Mouse (Mus musculus) large intestine, adult 2 months (tissue): ENCODE results near the gene Nr2c2. TPM values are rescaled to one million over a fixed set of nuclear protein-coding genes. Genes with fewer than 3 reads are reported as not detected.
"Not testable (repeated sequence)": the region's sequence is repeated elsewhere in the genome, so short reads cannot be mapped to it uniquely, and the experiment has no call there.

ENCODE experiments used
- DNase-seq: peaks from one replicate; pipeline ENCODE4 v3.0.0-alpha.2; 2012; ENCODE audit warnings: low read depth, low spot score
- WGBS: fragments of 180-500 bp; shearing (Covaris S2); methylation state at CpG from one replicate; pipeline ENCODE4 v1.1.7; 2018; 5-methylcytosine and 5-hydroxymethylcytosine counted together
- polyA plus RNA-seq: library from polyadenylated mRNA; depleted of rRNA; stranded (reverse); fragments of >200 nt; gene quantifications from 2 replicates; pipeline ENCODE4 v1.2.3, GENCODE M21; 2012; rRNA removed

Gene Nr2c2
- 9.2 and 21.0 TPM in 2 replicates for polyA plus RNA-seq

DNA sequence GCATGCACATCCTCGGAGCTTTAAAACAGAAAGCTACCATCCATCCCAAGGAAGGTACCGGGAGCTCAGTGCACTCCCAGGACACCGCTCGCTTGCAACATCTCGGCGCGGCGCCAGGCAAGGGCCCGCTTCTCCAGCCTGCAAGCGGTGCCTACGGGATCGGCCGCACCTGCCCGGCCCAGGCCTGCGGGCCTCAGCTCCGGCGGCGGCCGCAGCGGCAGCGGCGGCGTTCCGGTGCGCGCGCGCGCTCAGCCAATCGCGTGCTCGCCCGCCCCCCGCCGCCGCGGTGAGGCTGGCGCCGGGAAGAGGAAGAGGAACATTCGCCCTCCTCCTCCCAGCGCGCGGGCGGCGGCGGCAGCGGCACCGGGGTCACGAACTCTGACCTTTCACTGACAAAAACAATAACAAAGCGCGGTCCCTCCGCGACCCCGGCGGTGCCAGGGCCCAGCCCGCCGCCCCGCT lies at the start of gene Nr2c2:
TSS of gene Nr2c2 (plus strand) at position 261 of the 462 bp plus-strand sequence.
- DNase-seq, result no peak
- WGBS, result under 1% methylated on average over 47 of the region's 58 CpGs

DNA sequence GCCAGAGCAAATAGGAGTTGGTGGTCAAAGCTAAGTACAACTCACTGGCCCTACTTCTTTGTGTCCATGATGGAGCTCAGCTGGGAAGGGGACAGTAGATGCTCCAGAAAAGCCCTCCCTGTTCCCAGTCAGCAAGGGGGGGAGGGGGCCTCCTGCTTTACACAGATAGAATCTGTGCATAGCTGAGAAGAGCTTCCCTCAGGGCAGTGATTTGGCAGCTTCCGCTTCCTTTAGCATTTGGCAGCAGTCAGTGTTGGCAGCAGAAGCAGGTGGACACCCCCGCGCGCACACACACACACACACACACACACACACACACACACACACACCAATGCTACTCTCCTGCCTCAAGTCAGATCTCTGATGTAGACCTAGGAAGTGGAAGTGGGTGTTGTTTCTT lies 49.1 kb upstream of the Nr2c2 start:
- 61% methylated on average over 4 of the region's 4 CpGs for WGBS
- no peak for DNase-seq

DNA sequence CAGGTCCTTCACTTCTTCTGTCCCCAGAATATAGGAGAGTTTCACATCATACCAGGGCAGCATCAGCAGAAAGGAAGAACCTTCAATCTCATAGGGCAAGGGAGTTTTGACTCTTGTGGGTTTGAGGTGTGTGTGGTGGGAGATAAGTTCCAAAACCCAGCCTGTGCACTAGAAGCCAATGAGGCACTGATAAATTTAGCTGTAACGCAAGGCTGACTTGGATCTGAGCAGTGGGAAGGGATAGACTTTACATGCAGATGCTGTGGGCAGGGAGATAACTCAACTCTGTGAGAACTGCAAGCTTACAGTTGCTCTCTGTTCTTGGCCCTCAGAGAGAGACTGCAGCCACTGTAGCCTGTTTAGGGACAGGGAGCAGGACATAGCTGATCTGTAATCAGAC lies 48.3 kb upstream of the Nr2c2 start:
- WGBS, result 89% methylated on average over 1 of the region's 1 CpGs
- DNase-seq, result no peak

DNA sequence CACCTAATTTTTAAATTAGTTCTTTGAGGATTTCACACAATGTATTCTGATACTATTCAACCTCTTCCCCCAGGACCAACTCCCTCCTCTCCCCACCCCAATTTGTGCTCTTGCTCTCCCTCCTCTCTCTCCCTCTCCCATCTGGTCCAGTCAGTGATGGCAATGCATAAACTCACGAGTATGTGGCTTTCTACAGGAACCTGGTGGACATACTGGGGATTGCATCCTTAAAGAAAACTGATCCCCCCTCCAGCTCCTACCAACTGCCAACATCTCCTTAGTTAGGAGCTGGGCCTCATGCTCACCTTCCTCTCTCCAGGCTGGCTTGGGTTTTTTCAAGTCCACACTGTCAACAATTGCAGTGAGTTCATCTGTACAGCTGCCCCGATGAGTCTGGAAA lies 33.4 kb upstream of the Nr2c2 start:
- WGBS, result 49% methylated on average over 2 of the region's 2 CpGs
- DNase-seq, result no peak

DNA sequence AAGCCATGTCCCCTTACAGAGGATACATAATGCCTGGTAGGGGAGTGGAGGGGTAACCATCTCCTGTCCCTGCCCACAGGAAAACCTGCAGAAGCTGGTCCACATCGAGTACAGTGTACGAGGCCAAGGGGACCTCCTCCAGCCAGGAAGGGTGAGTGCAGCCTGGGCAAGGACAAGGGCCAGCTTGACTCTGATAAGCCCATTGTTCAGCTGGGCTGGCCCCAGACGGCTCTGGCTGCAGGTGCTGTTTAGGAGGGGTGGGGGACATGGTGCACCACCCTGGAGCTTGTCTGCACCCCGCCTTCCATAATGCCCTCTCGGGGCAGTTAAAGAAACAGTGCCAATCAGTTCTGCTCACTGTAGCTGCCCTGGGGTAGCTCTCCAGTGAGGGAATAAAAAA lies 29.5 kb upstream of the Nr2c2 start:
- no peak for DNase-seq
- 25% methylated on average over 5 of the region's 5 CpGs for WGBS

DNA sequence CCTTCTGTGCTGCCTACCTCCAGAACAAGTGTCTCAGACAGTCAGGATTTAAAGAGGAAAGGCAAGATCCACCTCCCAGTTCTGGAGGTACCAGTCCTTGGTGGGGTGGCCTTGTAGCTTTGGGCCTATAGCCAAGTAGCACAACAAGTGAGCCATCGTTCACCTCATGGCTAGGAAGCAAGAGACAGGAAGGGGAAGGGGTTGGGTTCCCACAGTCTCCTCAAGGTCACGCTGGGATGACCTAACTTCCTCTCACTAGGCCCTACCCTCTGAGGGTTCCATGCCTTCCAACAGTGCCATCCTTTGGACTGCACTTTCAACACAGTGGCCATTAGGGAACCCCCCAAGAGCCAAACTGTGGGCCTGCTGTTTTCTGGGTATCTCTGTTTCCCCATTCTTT lies 27.7 kb upstream of the Nr2c2 start:
- DNase-seq, result no peak
- 55% methylated on average over 2 of the region's 2 CpGs for WGBS

DNA sequence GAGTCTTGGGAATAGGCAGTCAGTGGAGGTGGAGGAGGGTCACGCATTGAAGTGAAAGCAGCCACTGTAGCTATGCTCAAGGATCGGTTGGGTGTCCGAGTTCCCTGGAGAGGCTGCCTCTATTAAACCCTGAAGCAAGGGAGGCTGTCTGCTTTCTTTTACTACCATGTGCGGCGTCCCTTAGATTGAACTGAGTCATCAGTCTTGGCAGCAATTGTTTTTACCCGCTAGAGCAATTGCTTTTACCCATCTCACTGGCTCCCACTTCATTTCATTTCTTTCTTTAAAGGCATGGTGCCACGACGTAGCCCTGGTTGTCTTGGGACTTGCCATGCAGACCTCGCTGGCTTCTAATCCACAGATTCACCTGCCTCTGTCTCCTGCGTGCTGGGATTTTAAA lies 27.1 kb upstream of the Nr2c2 start:
- 68% methylated on average over 10 of the region's 10 CpGs for WGBS

DNA sequence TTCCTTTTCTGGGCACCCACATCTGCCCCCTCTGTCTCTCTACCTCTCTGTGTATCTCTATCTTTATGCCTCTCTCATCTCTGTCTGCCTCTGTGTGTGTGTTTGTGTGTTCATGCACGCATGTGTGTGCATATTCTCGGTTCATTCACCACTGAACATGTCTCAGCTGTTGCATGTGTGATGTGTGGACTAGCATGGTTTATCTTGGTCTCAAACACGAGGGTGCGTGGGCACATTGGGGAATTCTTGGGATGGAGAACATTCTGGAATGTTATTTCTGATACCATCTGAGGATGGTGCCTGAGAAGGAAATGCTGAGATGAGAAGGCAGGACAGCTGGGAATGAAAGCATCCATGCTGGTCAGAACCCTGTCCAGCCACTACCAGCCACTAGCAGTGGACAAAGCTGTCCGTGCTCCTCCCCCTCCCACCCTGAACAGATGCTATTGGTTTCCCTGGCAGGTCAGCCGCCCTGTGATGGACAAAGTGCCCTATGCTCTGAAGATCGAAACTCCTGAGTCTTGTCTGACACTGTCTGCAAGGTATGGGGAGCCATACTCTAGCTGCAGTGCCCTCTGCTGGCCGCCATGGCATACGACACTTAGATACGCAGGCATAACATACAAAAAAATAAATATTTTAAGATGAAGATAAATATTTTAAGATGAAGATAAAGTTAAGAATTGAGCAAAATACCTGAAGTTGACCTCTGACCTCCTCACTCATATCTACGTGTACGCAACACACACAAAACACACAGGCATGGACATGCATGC lies 25.3 kb upstream of the Nr2c2 start:
- DNase-seq, result no peak
- 46% methylated on average over 12 of the region's 12 CpGs for WGBS

More for the DNA sequence above, 27.1 kb upstream of the Nr2c2 start:
- no peak for DNase-seq

DNA sequence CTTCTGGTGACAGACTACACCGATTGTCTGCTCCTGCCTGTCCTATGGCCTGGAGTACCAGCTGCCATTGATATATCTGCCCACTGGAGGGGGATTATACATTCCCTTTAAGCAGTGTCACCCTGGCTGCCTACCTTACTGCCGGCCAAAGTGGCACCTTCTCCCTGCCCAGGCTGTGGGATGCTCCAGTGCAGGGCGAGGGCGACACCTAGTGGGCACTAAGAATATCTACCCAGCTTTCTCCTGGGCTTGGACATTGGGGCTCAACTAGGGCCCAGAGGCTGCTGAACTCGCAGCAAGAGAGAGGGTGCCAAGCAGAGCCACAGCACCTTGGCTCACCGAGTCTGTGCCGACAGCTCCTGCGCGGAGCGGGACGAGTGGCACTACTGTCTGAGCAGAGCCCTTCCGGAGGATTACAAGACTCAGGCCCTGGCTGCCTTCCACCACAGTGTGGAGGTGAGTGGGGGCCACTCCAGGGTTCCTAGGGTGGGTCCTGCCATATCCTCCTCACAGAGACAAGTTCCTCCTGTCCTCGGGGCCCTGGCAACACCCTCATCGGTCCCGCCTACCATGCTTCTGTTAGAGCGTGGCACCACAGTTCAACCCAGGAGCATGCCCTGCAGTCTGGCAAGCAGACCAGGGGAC lies 23.9 kb upstream of the Nr2c2 start:
- 29% methylated on average over 16 of the region's 16 CpGs for WGBS
- no peak for DNase-seq

DNA sequence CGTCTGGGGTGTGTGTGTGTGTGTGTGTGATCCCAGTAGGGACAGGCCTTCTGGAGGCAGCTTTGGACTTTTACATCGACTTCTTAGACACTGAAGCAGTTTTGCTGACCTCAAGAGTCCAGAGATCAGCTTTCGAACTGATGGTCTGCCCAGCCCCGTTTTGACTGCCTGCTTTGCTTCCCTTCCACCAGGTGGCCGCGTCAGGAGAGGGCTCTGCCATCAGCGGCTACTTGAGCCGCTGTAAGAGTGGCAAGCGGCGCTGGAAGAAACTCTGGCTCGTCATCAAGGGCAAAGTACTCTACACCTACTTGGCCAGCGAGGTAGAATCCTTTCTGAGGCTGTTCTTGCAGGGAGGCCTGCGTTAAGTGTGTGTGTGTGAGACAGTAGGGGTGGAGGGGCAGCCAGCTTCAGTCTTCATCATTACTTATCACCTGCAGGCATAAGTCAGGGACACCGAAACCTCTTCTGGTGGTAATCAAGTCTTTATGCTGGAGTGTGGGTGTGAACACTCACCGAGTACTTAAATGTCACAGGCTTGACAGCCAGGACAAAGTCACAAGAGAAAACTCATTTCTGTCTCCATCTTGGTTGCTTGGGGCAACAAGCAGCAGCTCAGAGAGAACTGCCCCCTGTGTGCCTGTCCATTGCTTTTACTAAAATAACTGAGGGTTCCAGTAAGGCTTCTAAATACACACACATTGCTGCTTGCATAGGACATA lies 19.9 kb upstream of the Nr2c2 start:
- 30% methylated on average over 15 of the region's 15 CpGs for WGBS
- DNase-seq, result no peak

DNA sequence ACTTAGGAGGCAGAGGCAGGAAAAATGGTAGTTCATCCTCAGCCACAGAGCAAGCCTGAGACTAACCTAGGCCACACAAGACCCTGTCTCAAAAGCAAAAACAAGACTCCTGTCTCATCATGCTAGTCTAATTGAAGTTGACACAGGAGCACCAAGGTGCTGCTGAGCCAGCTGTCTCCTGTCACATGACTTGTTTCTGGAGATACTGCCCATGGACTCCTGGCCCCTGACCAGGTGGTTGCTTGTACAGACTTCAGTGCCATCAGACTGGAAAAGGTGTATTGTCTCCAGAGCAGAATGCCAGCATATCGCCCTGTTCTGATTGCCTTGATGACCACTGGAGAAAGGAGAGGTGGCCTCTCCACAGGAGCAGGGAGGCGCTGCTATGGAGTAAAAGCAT lies 10.5 kb upstream of the Nr2c2 start:
- no peak for DNase-seq
- WGBS, result 93% methylated on average over 2 of the region's 2 CpGs

DNA sequence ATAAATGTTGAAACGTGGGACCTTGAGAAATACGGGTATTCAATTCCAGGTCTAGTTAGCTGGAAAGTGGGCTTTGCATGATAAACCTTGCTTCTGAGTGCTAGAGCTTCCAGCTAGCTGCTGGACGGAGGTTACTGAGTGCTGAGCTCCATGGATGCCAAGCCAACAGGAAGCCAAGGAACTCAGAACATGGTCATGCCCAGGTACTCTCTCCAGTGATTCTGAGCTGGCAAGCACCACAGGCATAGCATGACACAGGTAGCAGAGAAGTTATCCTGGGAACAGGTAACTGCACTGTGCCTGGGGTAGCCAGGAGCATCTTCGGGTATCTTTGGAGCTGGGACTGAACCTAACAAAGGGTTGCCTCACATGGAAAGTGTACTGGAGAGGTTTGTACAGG lies 8.4 kb upstream of the Nr2c2 start:
- no peak for DNase-seq
- 84% methylated on average over 4 of the region's 4 CpGs for WGBS

DNA sequence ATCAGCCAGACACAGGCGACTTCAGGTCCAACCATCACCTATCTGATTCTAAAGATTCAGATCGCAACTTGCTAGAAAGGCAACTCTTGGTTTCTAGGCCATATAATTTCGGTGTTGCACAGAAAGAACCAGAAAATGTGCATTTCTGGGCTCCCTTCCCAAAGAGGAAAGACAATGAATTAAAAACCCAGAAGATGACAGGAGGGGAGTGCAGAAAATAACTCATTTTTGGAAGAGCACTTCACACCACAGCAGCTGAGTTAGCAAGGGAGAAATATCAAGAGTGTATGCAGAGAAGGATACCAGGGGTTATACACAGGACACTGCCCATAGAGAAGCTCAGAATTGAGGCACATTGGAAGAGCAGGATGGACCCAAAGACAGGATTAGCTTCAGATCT lies 6.3 kb upstream of the Nr2c2 start:
- no peak for DNase-seq
- WGBS, result 84% methylated on average over 3 of the region's 3 CpGs

DNA sequence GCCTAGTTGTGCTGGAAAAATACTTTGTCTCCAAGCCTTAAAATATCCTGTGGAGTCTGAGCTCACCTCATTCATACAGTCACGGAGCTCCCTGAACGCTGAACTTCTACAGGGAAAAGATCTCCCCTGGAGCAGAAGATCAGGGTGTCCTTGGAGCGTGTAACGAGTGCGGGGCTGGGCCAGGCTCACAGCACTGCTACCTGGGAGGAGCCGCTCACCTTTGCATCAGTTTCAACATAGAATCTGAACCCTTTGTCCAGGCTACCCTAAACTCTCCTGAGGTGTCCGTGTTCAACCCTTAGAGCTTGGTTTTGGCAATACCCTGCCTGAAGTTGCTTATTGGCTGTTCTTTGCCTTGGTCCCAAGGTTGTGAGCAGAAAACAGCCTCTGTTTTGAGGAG lies 2.0 kb upstream of the Nr2c2 start:
- not testable (repeated sequence) for DNase-seq
- WGBS, result 87% methylated on average over 7 of the region's 7 CpGs

DNA sequence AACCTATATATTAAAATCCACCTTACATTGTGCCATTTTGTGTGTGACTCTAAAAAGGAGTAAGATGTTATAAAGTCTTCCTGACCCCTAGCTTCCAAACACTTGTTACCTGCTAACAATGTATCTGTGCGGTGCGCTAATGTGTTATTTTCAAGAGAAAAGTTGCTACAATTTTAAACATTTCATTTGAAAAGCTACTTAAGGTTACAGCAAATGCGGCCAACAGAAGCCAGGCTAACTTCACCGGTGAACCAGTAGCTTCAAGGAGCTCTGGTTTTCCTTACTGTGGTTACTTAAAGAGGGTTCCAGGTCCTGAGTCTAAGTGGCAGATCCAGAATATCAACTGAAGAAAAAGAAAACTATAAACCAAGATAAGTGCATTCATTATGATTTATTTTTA lies 1.2 kb upstream of the Nr2c2 start:
- DNase-seq, result no peak
- 96% methylated on average over 4 of the region's 4 CpGs for WGBS

DNA sequence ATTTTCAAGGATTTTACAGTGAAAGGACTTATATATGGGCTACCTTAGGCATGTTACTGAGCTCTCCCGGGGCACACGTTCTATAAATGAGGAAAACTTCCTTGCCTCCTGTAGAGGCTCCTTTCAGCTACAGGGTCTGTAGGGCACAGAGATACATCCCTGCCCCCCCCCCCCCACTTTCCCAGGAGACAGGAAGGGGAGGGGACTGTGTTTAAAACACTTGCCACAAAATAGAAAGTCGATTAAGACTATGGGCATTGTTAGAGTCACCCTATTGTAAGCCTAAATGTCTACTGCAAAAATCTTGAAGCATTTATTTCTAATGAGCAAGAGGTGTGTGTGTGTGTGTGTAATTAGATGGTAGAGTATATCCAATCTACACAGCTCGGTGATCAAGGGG lies 693 bp upstream of the Nr2c2 start:
- WGBS, result 5% methylated on average over 4 of the region's 4 CpGs
- no peak for DNase-seq

DNA sequence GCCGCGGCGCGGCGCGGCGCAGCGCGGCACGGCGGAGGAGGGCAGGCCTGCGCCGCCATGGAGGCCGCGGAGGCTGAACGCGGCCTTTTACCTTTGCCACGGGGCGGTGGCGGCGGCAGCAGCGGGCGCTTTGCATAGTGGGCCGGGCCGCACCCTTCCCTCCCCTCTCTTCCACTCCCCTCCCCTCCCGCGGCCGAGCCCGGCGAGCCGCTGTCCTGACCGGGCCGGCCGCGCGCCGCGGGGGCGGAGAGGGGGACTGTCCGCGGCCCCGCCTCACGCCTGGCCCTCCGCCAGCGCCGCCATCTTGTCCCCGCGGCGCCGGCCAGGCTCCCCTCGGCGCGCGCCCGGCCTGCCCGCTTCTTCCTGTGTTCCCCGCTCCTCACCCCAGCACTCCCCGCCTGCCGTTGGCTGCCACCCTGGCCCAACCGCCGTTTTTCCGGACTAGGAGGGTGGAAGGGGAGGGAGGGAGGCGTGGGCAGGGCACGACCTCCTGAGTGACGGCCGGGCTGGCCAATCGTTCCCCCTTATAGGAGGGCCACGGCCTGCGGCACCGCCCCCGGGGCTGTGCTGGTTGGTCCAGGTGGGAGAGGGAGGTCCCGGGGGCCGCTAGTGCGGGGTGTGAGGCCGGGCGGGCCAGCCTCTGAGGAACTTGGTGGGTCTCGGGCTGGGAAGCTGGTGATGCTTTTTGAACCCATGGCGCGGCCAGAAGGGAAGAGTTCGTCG lies 738 bp downstream of the Nr2c2 start:
- DNase-seq, result peak; percentile 95
- under 1% methylated on average over 67 of the region's 81 CpGs for WGBS

DNA sequence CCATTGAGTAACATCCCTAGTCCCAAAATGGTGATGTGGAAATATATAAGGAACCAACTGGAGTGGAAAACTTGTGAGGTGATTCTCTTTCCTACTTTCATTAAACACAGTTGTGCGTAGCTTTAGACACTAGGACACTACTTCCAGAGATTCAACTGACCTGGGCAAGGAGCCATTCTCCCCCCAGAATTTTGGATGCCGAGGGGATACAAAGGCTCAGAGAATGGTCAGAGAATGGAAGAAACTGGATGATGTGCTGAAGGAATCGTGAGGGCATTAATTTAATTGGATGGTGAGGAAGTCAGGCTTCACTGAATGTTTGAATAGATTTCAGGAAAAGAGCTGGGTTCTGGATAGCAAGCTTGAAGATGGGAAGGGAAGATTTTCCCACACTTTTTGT lies 1.5 kb downstream of the Nr2c2 start:
- DNase-seq, result no peak
- WGBS, result 9% methylated on average over 3 of the region's 3 CpGs

DNA sequence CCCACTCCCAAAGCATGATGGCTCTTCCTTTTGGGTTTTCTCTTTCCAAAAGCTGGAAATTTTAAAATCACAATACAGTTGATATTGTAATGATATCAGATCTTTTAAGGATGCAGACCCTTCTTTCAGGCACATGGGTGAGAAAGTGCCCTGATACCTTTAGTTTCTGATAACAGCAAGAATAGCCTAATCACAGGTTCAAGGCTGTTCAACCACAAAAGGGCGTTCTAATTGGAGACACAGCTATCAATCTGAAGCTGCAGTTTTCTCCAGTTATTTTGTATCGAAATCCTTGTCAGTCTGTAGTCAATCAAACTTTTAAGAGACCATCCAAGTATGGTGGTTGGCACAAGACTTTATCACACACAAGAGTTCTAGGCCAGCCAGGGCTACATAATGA lies 2.7 kb downstream of the Nr2c2 start:
- 88% methylated on average over 2 of the region's 2 CpGs for WGBS
- DNase-seq, result no peak
